Mouse (Mus musculus) bone marrow, adult 2 months (tissue): ENCODE results near the gene Notch1.

Experiments
- CTCF ChIP-seq: fragments of 200-500 bp; IDR thresholded peaks from 2 replicates; pipeline ENCODE4 v1.5.1; 2011; ENCODE audit warnings: low read length, control low read depth; ENCODE audit not compliant: control insufficient read depth, insufficient read depth
- POLR2A ChIP-seq: fragments of 200-500 bp; IDR thresholded peaks from 2 replicates; pipeline ENCODE4 v1.6.1; 2011; ENCODE audit warnings: low read depth, mild to moderate bottlenecking, control low read depth, low read length, borderline replicate concordance; ENCODE audit not compliant: control insufficient read depth

DNA sequence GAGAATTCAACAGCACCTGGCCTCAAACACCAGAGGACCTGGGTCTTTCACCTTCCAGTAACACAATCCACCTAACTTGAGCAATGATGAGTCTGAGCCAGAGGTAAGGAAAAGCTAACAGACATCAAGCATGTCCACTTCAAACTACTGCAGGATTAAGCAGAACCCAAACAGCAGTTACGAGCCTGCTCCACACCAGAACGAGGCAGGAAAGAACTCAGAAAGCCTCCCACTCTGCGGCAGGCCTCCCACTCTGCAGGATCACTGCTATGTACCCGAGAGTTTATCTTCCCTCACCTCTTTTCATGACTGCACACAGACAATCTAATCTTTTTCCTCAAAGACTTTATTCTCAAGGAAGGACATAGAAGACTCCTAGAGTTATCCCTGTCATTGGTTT lies 79.2 kb downstream of the Notch1 start:
- TF ChIP-seq CTCF (no peak), POLR2A (no peak)
